Mouse (Mus musculus) forebrain, embryonic 13.5 days (tissue): ENCODE results near the gene Dbi. TPM values are rescaled to one million over a fixed set of nuclear protein-coding genes. Genes with fewer than 3 reads are reported as not detected.

Source experiments
- ATAC-seq: fragments of 200-750 bp; cut with Nextera tagmentation; 2 replicates; pipeline ENCODE4 v1.8.0; 2017
- H3K27ac ChIP-seq: fragments of 300-500 bp; sonication (generic); 2 replicates; pipeline ENCODE4 v1.5.1; 2015; ENCODE audit warnings: inconsistent platforms, mild to moderate bottlenecking, moderate library complexity
- H3K27me3 ChIP-seq: fragments of 300-500 bp; sonication (generic); 2 replicates; pipeline ENCODE4 v1.6.1; 2015; ENCODE audit warnings: mild to moderate bottlenecking, inconsistent platforms
- H3K36me3 ChIP-seq: fragments of 300-500 bp; sonication (generic); 2 replicates; pipeline ENCODE4 v1.6.1; 2015; ENCODE audit warnings: mild to moderate bottlenecking, inconsistent platforms; ENCODE audit not compliant: poor library complexity, severe bottlenecking
- H3K4me1 ChIP-seq: fragments of 300-500 bp; sonication (generic); 2 replicates; pipeline ENCODE4 v1.6.1; 2015; ENCODE audit warnings: inconsistent platforms
- H3K4me2 ChIP-seq: fragments of 300-500 bp; sonication (generic); 2 replicates; pipeline ENCODE4 v1.6.1; 2015; ENCODE audit warnings: inconsistent platforms, mild to moderate bottlenecking, moderate library complexity
- H3K4me3 ChIP-seq: fragments of 300-500 bp; sonication (generic); 2 replicates; pipeline ENCODE4 v1.5.1; 2015; ENCODE audit warnings: mild to moderate bottlenecking, inconsistent platforms
- H3K9ac ChIP-seq: fragments of 300-500 bp; sonication (generic); 2 replicates; pipeline ENCODE4 v1.6.1; 2015; ENCODE audit warnings: mild to moderate bottlenecking, inconsistent platforms
- H3K9me3 ChIP-seq: fragments of 300-500 bp; sonication (generic); replicated peaks from 2 replicates; pipeline ENCODE4 v1.6.1; 2016; ENCODE audit warnings: inconsistent platforms
- WGBS: fragments of 180-500 bp; shearing (Covaris S2); methylation state at CpG from one replicate; pipeline ENCODE4 v1.1.7; 2015; 5-methylcytosine and 5-hydroxymethylcytosine counted together
- polyA plus RNA-seq: library from polyadenylated mRNA; unstranded; fragments of >200 nt; fragmentation: Nextera tagmentation; extraction: Ambion mirVana; gene quantifications from 2 replicates; pipeline ENCODE4 v1.2.1, GENCODE M21; 2015

The Dbi gene
- polyA plus RNA-seq, 1 experiment from 2014 or later: 1,613 TPM

DNA sequence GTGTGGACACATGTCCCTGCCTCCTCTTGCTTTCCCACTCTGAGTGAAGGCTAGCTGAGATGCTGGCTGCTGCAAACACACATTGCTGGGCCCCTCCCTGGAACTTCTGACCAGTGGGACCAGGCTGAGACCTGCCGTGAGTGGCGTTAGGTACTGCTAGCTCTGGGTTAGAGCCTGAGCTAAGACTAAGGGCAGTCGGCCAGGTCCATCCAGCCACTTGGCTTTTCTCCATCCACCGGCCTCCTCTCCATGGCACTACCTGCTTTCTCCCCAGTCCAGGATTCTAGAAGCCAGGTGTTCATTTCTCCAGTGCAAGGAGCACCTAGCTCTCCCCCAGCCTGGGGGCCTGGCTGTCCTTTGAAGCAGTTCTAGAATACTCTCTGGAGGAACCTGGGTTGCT is 45.9 kb downstream of the Dbi start:
- WGBS: 75% methylated on average over 4 of the region's 4 CpGs
- H3K27me3 ChIP-seq: peaks cover 41% of the 10 kb centered on the region
- no peak for ATAC-seq

DNA sequence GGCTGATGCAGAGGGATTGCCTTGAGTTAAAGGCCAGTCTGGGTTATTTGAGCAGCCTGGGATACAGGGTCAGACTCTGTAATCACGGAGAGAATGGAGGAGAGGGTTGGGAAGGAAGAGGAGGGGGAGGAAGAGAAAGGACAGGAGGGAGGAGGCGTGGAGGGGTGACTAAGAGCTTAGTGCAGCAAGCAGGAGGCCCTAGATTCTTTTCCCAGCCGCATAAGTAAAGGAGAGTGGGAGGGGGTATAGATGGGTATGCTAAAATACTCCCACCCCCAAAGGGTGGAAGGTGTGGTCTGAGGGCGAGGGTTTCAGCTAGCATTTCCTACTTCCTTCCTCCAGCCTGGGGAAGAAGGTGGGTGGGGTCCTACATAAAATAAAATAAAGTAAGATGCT is 46.6 kb downstream of the Dbi start:
- peaks cover 41% of the 10 kb centered on the region for H3K27me3 ChIP-seq

More for the DNA sequence above, 45.9 kb downstream of the Dbi start:
- Histone ChIP-seq H3K9me3 (no peaks in the 10 kb centered on the region), H3K4me2 (no peak overlapping the region), H3K4me3 (no peak overlapping the region), H3K36me3 (no peaks in the 10 kb centered on the region), H3K9ac (no peak overlapping the region), H3K4me1 (peaks cover 28% of the 10 kb centered on the region), H3K27ac (no peak overlapping the region)

DNA sequence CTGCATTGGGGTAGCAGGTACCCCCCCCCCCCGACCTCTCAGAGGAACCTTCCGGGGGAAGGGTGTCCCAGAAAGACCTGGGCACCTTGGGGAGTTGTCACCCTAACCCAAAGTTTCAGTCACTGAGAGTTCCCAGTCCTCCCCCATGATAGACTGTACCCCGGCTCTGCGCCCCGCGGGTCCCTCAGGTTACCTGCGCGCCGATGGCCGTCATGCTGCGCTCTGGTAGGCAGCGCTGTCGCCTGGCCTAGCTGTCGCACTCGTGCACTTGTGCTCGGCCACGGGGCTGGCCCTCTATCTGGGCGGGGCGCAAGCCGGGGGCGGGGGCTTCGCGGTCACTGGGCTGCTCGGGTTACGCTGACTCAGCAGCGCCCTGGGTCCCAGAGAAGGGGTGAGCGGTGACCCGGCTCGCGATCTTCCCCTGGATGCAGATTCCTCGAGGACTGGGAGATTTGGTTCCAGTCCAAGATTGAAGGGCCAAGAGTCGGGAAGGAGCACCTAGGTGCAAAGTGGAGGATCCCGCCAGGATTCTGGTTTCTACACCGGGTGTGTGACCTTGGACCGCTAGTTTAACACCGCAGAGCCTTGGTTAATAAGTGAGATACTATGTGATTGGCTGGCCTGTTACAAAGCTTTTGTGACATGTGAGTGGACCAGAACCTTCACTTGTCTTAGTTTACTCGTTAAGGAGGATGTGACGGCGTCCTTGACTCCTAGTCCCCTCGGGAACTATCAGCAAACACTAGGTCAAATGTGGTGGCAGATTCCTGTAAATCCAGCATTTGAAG is 47.2 kb downstream of the Dbi start, which contains the start of gene Tmem37:
Gene Tmem37, minus strand, starts transcription at position 556 of the 788 bp plus-strand sequence.
- ATAC-seq: peak; percentile 72
- Histone ChIP-seq H3K4me2 (peak within 1 kb of the TSS; percentile 78), H3K4me1 (peaks cover 28% of the 10 kb centered on the region), H3K9me3 (no peaks in the 10 kb centered on the region), H3K27me3 (peaks cover 41% of the 10 kb centered on the region), H3K4me3 (peak within 1 kb of the TSS; percentile 36), H3K27ac (no peak within 1 kb of the TSS), H3K36me3 (no peaks in the 10 kb centered on the region), H3K9ac (peak within 1 kb of the TSS; percentile 45)
- whole genome bisulfite sequencing: 2% methylated on average over 38 of the region's 40 CpGs

More for the DNA sequence above, 46.6 kb downstream of the Dbi start:
- H3K4me3 ChIP-seq: no peak overlapping the region
- no peak overlapping the region for H3K27ac ChIP-seq
- H3K36me3 ChIP-seq: no peaks in the 10 kb centered on the region
- 13% methylated on average over 4 of the region's 4 CpGs for WGBS
- H3K9me3 ChIP-seq: no peaks in the 10 kb centered on the region
- H3K9ac ChIP-seq: no peak overlapping the region
- peak overlapping the region; percentile 78; the same call in 1 of the 2 replicates for H3K4me2 ChIP-seq
- ATAC-seq: no peak
- peaks cover 28% of the 10 kb centered on the region for H3K4me1 ChIP-seq

DNA sequence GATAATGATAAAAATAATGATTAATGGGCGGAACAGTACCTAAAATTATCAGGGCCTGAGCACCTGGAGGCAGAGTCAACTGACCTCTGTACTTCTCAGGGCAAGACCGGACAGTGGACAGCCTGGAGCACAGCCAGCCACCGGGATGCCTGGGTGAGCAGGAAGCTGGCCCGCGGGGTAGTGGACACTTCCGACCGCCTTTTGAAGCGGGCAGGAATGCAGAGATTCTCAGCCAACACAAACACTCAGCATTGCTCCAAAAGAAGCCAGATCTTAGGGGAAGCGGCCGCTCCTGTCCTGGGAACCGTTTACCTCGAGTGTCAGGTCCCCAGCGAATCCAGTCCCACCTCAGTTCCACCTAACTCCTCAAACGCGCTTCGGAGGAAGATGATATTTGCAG is 48.0 kb downstream of the Dbi start:
- Histone ChIP-seq H3K27me3 (peaks cover 41% of the 10 kb centered on the region), H3K9me3 (no peaks in the 10 kb centered on the region), H3K4me1 (peaks cover 24% of the 10 kb centered on the region), H3K4me2 (peak overlapping the region; percentile 78), H3K9ac (peak overlapping the region; percentile 45; the same call in 1 of the 2 replicates), H3K4me3 (peak overlapping the region; percentile 36), H3K36me3 (no peaks in the 10 kb centered on the region), H3K27ac (no peak overlapping the region)
- 17% methylated on average over 16 of the region's 16 CpGs for WGBS
- ATAC-seq: no peak

DNA sequence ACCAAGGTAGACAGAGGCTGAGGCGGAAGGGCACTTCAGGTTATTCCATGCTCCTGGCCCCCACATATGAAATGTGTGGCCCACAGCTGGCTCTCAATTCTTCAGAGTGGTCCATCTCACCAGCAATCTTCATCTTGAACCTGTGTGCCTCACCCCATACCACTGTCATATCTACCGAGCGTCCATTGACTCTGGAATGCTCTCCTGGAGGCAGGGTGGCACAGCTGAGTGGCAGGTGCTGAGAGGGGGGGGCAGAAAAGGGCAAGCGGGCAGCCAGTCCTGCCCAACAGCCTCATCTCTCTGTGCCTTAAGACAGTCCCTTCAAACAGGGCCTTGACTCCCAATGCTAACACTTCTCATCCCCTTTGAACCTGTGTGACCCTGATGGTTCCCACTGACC is 49.7 kb downstream of the Dbi start:
- H3K4me2 ChIP-seq: no peak overlapping the region
- H3K27me3 ChIP-seq: peaks cover 41% of the 10 kb centered on the region
- H3K27ac ChIP-seq: no peak overlapping the region
- no peak for ATAC-seq
- H3K36me3 ChIP-seq: no peaks in the 10 kb centered on the region
- peaks cover 17% of the 10 kb centered on the region for H3K4me1 ChIP-seq
- H3K9me3 ChIP-seq: no peaks in the 10 kb centered on the region
- H3K4me3 ChIP-seq: no peak overlapping the region
- H3K9ac ChIP-seq: no peak overlapping the region
- 88% methylated on average over 4 of the region's 4 CpGs for WGBS

DNA sequence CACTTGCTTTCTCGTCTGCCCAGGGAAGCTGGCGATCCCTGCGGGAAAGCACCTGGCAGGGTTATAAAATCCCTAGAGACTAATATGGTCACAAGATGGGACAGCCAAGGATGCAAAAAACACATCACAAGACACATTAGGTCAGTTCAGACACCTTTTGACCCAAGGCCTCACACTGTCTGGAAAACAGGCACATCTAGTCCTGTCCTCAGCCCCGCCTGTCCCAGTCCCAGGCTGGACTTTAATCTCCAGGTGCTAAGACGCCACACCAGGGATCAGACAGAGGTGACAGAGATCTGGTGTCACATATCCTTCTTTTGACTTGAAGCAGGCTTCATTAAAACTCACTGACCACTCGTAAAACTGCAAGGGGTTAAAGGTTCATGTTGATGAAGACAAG is 50.7 kb downstream of the Dbi start:
- 65% methylated on average over 6 of the region's 6 CpGs for WGBS
- Histone ChIP-seq H3K9ac (no peak overlapping the region), H3K27ac (no peak overlapping the region), H3K4me2 (no peak overlapping the region), H3K4me3 (no peak overlapping the region), H3K36me3 (no peaks in the 10 kb centered on the region), H3K9me3 (no peaks in the 10 kb centered on the region), H3K27me3 (peaks cover 35% of the 10 kb centered on the region), H3K4me1 (peaks cover 17% of the 10 kb centered on the region)
- no peak for ATAC-seq

DNA sequence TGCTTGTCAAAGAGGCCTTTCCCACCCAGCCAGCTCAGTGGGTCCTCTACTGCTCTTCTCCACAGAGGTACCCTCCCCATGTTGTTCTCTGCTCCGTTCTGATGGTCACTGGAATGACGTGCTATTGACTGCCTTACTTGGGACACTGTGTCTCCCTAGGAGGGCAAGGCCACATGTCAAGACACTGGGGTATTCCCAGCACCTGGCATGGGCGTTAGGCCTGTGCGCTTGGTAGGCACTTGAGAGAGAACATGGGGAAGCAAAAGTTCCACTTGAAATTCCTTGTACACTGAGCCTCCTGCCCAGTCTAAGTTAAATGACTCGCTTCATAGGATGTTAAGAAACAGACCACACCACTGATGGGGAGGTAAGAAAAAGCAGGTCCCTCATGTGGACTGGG is 51.8 kb downstream of the Dbi start:
- no peaks in the 10 kb centered on the region for H3K36me3 ChIP-seq
- no peak overlapping the region for H3K27ac ChIP-seq
- 77% methylated on average over 5 of the region's 5 CpGs for WGBS
- H3K27me3 ChIP-seq: peaks cover 27% of the 10 kb centered on the region
- peaks cover 16% of the 10 kb centered on the region for H3K4me1 ChIP-seq
- no peak for ATAC-seq
- no peak overlapping the region for H3K4me3 ChIP-seq
- H3K4me2 ChIP-seq: no peak overlapping the region
- no peaks in the 10 kb centered on the region for H3K9me3 ChIP-seq
- no peak overlapping the region for H3K9ac ChIP-seq

DNA sequence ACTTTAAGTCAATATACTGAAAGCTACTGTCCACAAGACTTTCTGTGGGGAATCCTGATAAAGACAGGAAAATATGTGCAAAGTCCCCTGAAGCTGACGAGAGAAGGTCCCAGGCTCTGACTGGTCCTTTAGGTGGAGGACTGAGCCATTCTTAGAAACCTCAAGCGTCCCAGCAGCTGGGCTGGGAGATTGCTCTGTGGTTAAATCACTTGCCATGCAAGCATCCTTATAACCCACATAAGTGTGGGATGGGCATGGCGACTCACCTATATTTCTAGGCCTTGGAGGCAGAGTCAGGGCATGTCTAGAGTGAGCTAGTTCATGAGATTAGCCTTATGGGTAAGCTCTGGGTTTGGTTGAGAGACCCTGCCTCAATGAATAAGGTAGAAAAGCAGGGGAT is 54.3 kb downstream of the Dbi start:
- Histone ChIP-seq H3K27me3 (peaks cover 4% of the 10 kb centered on the region; the same call in 1 of the 2 replicates), H3K9ac (no peak overlapping the region), H3K9me3 (no peaks in the 10 kb centered on the region), H3K36me3 (no peaks in the 10 kb centered on the region), H3K4me1 (no peaks in the 10 kb centered on the region), H3K27ac (no peak overlapping the region), H3K4me2 (no peak overlapping the region), H3K4me3 (no peak overlapping the region)
- whole genome bisulfite sequencing: 84% methylated on average over 3 of the region's 3 CpGs
- no peak for ATAC-seq

DNA sequence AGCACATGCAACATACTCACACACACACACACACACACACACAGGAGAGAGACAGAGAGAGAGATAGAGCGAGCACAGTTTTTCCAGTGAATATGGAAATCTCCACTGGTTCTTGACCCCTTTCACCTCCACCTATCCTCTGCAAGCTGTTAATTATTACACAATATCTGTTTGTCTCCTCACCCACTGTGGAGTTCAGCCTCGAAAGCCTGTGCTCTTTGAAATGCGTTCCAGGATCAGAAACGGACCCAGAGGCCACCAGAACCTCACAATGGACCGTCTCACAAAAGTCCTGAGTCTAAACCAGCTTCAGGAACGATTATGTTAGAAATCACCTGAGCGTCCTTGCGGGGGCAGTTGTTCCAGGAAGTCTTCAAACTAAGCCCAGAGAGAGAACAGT is 54.7 kb downstream of the Dbi start:
- Histone ChIP-seq H3K9ac (no peak overlapping the region), H3K4me3 (no peak overlapping the region), H3K9me3 (no peaks in the 10 kb centered on the region), H3K4me2 (no peak overlapping the region), H3K4me1 (no peaks in the 10 kb centered on the region), H3K27me3 (no peaks in the 10 kb centered on the region), H3K36me3 (no peaks in the 10 kb centered on the region), H3K27ac (no peak overlapping the region)
- no peak for ATAC-seq
- 88% methylated on average over 8 of the region's 8 CpGs for WGBS

DNA sequence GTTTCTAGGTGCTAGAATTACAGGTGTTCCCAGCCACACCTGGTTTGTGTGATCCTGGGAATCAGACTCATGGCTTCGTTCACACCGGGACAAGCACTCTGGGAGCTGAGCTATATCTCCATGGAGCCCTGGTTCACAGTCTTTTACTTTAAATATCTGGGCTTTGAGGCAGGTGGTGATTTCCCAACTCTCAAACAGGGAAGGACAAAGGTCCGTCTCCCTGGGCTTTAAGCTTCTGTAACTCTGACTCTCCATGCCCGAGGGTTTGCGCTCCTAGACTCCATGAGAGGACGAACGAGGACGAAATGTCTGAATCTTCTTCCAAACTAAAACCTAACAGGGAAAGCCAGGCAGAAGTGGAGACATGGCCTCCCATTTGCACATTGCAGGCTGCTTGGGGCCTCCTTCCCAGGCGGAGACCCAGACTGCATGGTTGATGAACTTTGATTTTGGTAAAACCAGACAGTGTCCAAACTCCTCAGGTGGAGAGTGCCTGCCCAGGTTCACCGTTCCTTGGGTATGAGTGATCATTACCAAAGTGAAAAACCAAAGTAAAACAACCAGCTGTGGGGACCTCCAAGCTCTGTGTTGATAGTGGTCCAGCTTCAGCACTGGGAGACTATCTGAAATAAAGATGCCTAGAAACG is 56.7 kb downstream of the Dbi start:
- Histone ChIP-seq H3K27me3 (no peaks in the 10 kb centered on the region), H3K36me3 (no peaks in the 10 kb centered on the region), H3K4me1 (no peaks in the 10 kb centered on the region), H3K9ac (no peak overlapping the region), H3K27ac (no peak overlapping the region), H3K9me3 (no peaks in the 10 kb centered on the region), H3K4me3 (no peak overlapping the region), H3K4me2 (no peak overlapping the region)
- 92% methylated on average over 11 of the region's 11 CpGs for WGBS
- no peak for ATAC-seq
